Mouse (Mus musculus): ENCODE measurements at regions not wholly inside any gene's neighbourhood (a gene's known extent, or its start where the extent isn't known, plus 50 kb on each side); places are given as distances from the start of the nearest gene placed in this dataset.
"Not testable (repeated sequence)": the region's sequence is repeated elsewhere in the genome, so short reads cannot be mapped to it uniquely, and the experiment has no call there.

DNA sequence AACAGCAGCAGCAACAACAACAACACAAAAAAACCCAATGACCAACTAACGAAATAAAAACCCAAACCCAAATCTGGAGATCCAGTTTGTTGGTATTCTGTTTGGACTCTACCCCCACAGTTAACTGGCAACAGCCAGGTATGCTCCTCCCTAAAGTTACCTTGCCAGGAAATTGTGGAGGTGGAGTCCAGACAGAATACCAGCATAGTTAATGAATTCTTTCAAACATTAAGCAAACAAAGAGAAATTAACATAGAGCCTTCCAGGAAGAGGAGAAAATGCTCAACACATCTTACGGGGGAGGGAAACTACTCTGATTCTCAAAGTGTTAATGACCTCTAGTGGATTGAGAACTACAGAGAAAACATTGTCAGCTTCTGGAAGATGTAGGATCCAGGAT, 148.3 kb upstream of the 1700012A03Rik start:
- no peak for ATAC-seq (ENCODE audit: insufficient number of reproducible peaks, low FRiP score, low TSS enrichment)

DNA sequence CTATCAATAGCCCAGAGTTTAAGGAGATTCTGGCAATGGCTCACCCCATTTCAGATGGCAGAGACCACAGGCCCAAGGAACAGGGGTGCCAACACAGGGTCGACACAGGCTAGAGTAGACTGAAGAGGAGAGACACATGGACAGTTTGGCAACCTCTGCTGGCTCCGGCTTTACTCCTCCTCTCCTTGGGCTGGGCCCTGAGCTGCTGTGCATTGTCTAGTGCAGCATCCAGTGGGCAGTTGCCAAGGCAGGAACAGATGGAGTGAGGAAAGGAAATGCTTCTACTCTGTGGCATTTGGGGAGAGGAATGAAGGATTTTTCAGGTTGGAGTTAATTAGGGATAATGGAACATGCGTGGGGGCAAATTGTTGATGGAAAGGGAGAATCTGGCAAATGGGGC, 151.0 kb upstream of the 1700012A03Rik start:
- peak; percentile 45; the same call in 1 of the 2 replicates for ATAC-seq (ENCODE audit: insufficient number of reproducible peaks, low FRiP score, low TSS enrichment)

DNA sequence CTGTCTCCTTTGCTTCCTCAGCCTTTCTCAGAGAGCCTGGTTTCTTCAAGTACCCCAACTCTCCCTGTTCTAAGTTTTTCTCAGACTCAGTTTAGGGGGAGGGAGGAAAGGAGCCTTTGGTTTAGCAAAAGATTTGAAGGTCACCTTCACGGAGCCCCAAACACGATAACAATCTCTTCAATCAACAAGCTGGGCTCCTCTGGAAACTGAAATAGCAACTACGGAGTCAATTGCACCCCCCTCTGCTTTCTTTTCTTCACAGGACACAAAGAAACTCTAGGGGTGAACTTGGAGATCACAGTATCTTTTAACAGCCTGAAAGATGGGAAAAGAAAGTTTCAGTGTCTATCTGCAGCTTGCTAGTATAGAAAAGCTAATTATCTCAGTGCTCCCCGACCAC, 151.4 kb upstream of the 1700012A03Rik start:
- no peak for ATAC-seq (ENCODE audit: insufficient number of reproducible peaks, low FRiP score, low TSS enrichment)

DNA sequence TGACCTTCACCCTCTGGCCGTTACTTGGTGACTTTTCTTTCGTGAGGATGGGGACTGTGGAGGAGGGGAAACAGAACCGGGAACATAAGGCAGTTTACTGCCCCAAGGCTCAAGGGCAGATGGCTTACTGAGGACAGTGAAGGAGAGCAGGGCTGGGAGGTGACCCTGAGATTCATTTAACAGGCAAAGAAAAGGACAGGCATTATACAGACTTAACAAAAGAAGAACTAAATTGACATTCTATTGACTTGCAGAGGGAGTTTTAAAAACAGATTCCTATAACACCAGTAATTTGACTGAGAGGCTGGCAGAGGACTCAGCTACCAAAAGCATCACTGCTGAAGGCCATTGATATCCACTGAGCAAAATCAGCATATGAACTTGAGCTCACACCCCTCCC, 153.0 kb upstream of the 1700012A03Rik start:
- ATAC-seq (ENCODE audit: insufficient number of reproducible peaks, low FRiP score, low TSS enrichment) = no peak

DNA sequence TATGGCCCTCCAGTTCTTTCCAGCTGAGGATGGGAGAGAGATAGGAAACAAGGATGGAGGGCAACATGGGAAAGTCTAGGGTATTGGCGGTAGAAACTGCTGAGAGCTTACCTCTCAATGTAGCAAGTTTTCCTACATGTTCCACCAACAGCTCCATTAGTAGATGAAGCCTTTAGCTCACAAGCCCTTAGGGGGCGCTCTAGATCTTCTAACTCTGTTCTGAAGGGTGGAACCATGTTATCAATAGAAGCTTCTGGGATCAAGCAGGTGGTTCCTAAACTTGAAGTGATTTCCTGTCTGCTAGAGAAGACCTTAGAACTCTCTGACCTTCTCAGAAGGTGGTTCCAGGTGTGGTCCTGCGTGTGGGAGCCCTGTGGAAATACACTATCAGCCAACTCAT, 154.2 kb upstream of the 1700012A03Rik start:
- ATAC-seq (ENCODE audit: insufficient number of reproducible peaks, low FRiP score, low TSS enrichment) = no peak

DNA sequence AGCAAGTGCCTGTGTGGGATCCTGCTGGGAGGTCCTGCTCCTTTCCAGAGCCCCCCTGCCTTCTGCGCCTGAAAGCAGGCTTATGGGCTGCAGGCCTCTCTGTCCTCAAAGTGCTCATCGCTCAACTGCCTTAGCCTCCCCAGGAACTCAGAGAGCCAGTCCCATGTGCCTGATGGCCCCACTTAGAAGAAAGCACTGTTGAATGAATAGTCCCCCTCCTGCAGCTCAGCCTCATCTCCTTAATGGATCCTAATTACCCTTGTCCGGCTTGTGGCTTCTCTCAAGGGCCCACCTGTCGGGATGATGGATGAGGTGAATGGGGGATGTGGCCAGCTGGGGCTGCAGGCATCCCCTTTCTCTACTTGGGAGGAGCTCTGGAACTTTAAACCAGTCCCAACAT, 163.1 kb upstream of the 1700012A03Rik start:
- no peak for ATAC-seq (ENCODE audit: insufficient number of reproducible peaks, low FRiP score, low TSS enrichment)

DNA sequence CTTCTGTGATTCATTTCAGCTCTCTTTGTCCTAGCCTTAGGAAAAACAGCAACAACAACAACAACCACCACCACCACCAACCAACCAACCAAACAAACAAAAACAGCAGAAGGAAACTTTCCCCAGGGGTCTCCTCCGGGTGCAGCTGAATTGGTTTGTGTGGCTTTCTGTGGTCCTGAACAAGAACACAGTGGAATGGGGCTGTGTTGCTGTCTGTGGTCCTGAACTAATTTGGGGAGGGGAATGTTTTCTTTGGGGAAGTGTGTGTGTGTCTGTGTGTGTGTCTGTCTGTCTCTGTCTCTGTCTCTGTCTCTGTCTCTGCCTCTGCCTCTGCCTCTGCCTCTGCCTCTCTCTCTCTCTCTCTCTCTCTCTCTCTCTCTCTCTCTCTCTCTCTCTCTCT, 164.8 kb upstream of the 1700012A03Rik start:
- ATAC-seq (ENCODE audit: insufficient number of reproducible peaks, low FRiP score, low TSS enrichment) = not testable (repeated sequence)

DNA sequence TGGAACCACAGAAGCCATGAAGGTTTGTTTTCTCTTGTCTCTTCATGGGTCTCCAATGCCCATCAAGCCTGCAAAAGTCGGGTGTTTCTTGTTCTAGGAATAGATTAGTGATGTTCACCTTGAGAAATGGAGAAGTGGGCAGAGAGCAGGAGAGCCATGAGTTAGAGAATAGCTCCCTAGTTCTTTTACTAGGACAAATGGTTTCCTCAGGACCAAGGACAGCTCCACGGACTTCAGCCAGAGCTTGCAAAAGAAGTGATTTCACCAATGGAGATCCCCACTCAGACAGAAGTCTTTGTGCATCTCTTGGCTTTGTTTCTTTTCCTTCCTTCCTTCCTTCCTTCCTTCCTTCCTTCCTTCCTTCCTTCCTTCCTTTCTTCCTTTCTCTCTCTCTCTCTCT, 166.3 kb upstream of the 1700012A03Rik start:
- no peak for ATAC-seq (ENCODE audit: insufficient number of reproducible peaks, low FRiP score, low TSS enrichment)

DNA sequence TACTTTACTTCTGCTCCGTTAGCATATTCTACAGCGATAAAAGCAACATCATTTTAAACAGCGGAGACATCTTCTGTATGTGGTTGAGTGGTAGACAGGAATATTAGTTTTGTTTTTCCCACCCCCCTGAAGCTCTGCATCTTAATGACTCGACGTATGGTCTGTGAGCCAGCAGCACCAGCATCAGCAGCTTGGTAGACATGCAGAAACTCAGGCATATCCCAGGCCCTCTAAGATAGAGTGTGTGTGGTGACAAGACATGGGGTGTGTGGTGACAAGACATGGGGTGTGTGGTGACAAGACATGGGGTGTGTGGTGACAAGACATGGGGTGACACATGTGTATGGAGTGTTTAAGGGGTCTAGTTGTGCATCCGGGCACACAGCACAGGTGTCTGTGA, 175.4 kb upstream of the 1700012A03Rik start:
- no peak for ATAC-seq (ENCODE audit: insufficient number of reproducible peaks, low FRiP score, low TSS enrichment)

DNA sequence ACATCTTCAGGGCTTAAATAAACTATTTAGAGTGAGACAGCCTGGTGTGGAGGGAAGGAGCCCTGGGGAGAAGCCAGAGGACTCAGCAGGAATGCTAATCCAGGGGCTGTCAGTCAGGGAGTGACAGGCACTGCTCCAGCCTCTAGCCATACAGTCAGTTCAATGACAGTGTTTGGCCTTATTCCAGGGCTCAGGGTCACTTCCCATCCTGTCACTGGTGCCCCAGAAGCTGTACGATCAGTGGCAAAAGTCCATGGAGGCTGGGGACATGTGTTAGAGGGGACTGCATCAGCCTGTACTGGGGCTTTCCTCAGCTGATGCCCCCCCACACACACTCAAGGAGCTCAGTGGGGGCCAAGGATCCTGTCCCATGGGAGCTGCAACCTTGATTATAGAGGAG, 176.1 kb upstream of the 1700012A03Rik start:
- no peak for ATAC-seq (ENCODE audit: insufficient number of reproducible peaks, low FRiP score, low TSS enrichment)

DNA sequence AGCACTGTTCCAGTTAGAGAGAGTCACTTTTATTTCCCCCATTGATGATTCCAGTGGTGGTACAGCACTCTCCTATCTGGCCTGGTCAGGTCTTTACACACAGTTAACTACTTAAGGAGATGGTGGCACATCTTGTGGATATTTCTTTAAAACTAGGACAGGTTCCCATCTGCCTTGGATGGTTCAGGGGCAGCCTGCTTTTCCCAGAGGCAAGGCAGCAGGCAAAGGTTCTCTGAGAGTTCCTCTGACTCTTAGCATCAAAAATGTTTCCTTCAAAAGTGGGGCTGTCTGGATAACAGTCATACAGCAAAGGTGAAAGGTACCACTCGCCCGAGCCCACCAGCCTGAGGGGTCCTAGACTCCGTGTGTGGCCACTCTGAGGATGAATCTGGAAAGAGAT, 178.3 kb upstream of the 1700012A03Rik start:
- ATAC-seq (ENCODE audit: insufficient number of reproducible peaks, low FRiP score, low TSS enrichment) = no peak

DNA sequence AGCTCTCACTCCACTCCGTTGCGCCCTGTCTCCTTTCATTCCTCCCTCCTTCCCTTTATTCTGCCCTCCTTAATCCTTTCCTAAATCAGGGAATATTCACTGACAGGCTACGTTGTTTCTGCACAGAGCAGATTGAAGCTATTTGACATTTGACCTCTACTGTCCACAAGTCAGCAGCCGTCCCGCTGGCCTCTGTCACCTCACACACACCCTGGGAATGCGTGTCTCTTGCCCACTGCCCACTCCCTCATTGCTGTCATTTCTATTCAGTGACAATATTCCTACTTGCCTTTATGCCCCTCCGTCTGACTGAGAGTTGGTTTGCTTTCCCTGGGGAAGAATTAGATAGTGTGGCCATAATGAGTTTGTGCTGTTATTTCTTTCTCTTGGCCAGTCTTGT, 188.1 kb upstream of the 1700012A03Rik start:
- ATAC-seq (ENCODE audit: insufficient number of reproducible peaks, low FRiP score, low TSS enrichment) = no peak

DNA sequence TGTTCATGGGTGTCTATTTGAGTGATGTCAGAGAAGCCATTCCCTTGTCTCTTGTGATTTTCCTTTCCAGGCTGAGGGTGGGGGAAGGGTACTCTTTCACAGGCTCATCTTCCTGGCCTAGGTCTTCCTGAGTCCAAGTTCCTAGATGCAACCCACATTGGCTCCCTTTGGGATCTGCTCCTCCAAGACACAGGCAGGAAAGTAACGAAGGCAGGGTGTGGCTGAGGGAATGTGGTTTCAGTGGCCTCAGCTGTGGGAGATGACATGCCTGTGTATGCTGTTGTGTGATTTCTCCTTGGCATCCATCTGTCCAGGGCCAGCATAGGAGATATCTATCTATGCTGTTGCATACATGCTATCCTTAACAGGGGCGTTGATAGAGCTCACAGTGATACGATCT, 190.4 kb upstream of the 1700012A03Rik start:
- ATAC-seq (ENCODE audit: insufficient number of reproducible peaks, low FRiP score, low TSS enrichment) = no peak

DNA sequence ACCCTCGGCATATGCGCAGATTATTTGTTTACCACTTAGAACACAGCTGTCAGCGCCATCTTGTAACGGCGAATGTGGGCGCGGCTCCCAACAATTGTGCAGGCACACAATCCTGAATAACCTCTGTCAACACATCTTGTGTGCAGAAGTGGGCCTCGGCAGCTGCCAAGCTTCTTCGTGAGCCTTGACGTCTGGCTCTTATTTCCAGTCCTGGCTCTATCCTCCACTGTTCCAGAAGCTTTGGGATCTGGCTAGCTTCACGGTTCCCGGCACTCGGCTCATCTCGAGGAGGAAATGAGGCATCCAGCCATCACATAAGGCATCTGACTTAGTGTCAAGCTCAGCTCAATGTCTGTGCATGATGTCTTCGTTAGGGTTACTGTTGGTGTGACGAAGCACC, 195.8 kb upstream of the 1700012A03Rik start:
- ATAC-seq (ENCODE audit: insufficient number of reproducible peaks, low FRiP score, low TSS enrichment) = no peak

DNA sequence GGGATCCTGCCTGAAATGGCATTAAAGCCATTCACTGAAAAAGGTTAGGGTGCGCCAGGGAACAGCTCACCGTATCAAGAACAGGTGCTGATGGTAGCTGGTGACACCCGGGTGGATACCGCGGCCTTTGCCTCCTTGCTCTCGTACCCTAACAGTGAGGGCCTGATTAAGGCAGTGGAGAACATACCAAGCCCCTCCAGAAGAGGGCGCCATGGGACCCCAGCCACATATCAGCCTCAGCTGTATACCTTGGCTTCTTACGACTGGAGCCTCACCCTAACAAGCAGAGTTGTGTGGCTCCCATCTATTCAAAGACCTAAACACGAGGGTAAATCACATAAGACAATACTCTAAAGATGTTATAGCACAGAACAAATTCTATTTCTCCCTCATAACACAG, 203.7 kb upstream of the 1700012A03Rik start:
- no peak for ATAC-seq (ENCODE audit: insufficient number of reproducible peaks, low FRiP score, low TSS enrichment)

DNA sequence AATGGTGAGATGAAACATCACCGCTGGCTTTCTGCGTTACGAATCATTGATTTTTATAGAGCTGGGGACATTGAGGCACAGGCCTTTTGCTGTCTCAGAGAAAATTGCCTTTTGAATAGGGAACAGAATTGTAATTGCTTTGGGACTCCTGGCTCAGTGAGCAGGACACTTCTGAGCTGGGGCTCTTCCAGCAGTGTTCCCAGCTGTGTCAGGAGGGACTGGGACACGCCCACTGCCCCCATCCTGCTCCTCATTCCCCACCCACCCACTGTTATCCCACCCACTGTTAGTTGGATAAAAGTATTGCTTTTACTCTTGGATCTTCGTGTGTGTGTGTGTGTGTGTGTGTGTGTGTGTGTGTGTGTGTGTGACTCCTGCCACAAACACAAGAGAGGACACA, 204.4 kb upstream of the 1700012A03Rik start:
- no peak for ATAC-seq (ENCODE audit: insufficient number of reproducible peaks, low FRiP score, low TSS enrichment)

DNA sequence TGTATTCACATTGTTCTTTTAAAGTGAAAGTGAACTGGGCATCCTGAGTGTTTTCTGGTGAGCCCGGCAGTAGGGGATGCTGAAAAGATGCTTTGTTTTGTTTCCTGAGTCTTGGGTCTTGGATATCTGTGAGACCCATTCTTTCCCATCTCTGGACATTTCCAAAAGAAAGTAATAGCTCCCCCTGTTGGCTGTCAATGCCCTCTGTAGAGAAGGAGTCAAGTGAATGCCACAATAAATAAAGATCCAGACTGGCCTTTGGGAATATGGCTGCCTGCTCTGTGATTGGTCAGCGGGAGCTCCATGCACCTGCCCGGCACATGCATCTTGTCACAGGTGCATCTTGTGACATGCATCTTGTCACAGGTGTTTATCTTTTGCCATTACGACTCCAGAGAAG, 209.4 kb upstream of the 1700012A03Rik start:
- 0 out of 2 replicates have a peak, but pooled peaks have one; percentile 31 for ATAC-seq (ENCODE audit: insufficient number of reproducible peaks, low FRiP score, low TSS enrichment)

DNA sequence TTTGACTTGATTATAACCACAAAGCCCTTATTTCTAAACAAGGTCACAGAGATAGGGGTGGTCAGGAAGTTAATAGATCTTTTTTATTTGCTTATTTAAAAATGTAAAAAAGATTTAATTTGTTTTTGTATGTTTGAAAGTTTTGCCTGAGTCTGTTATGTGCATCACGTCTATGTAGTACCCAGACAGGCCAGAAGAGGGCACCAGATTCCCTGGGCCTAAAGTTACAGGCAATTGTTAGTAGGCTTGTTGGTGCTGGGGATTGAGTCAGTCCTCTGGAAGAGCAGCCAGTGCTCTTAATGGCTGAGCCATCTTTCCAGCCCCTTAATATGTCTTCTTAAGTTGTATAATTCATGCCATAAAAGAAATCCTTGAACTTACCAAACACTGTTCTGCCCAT, 211.5 kb upstream of the 1700012A03Rik start:
- ATAC-seq (ENCODE audit: insufficient number of reproducible peaks, low FRiP score, low TSS enrichment) = no peak

DNA sequence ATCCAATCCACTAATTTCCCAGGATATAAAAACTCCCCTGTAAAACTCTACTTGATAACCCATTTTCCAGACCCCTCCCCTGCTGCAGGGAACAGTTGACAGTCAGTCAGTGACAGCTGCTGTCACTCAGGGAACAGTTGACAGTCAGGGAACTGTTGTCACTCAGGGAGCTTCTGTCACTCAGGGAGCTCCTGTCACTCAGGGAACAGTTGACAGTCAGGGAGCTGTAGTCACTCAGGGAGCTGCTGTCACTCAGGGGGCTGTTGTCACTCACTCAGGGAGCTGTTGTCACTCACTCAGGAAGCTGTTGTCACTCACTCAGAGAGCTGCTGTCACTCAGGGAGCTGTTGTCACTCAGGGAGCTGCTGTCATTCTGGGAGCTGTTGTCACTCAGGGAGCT, 214.3 kb upstream of the 1700012A03Rik start:
- no peak for ATAC-seq (ENCODE audit: insufficient number of reproducible peaks, low FRiP score, low TSS enrichment)

DNA sequence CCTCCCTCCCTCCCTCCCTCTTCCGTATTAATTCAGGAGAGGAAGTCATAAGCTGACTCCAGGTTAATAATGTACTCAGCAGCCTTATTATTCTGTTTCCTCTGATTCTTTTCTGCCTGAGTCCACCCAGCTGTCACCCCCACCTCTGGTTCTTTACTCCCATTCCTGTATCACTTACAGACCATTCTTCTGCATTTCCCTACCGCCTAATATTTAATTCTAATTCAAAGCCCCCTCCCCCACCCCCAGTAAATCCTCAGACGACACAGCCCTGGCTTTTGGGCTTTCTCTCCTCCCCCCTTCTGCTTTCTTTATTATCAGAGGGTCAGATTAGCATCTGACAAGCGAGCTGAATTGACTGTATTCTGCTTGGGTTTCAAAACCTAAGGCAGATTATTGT, 215.5 kb upstream of the 1700012A03Rik start:
- no peak for ATAC-seq (ENCODE audit: insufficient number of reproducible peaks, low FRiP score, low TSS enrichment)

DNA sequence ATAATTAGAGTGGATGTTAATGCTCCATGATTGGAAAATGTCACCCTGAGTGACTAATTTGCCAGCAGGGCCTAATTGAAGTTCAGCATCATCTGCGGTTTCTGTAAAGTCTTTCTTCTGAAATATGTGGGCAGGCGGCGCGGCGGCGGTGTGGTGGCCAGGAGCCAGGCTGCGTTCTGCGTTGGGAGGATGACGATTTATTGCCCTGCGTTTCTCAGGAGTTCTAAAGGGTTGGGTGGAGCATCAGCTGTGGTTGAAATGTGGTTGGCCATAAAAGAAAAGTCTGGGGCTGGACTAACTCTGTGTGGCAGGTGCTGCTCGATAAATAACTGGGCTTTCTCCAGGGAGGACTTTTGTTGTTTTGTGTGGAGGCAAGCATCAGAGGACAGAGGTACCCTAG, 219.4 kb upstream of the 1700012A03Rik start:
- ATAC-seq (ENCODE audit: insufficient number of reproducible peaks, low FRiP score, low TSS enrichment) = no peak

DNA sequence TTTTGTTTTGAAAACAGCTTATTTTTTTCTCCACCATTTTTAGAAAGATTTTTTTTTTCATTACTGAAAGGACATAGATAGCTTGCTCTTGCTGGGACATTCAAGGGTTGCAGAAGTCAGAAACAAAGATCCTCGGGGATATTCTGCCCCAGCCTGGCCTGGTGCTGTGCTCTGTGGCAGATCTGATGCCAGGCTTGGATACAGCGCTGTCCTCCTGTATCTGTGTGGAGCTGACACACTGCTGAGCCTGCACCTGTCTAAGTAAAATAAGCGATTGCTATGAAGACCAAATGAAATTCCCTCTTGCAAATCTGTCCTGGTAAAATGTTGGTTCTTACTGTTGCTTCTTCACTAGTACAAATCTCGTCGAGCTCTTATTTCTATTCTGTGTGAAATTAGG, 226.4 kb upstream of the 1700012A03Rik start:
- peak; percentile 92 for ATAC-seq (ENCODE audit: insufficient number of reproducible peaks, low FRiP score, low TSS enrichment)
